Mouse (Mus musculus) heart, embryonic 12.5 days (tissue): Measurements from ENCODE around the gene Pcdh15. TPM values are rescaled to one million over a fixed set of nuclear protein-coding genes. Genes with fewer than 3 reads are reported as not detected.

Experiments
- ATAC-seq: fragments of 200-750 bp; cut with Nextera tagmentation; 2 replicates; pipeline ENCODE4 v1.8.0; 2017; ENCODE audit warnings: moderate TSS enrichment, moderate library complexity; ENCODE audit not compliant: insufficient number of reproducible peaks, low FRiP score
- H3K27ac ChIP-seq: fragments of 300-500 bp; sonication (generic); 2 replicates; pipeline ENCODE4 v1.5.1; 2016; ENCODE audit warnings: mild to moderate bottlenecking, moderate library complexity; ENCODE audit not compliant: poor library complexity, severe bottlenecking
- H3K27me3 ChIP-seq: fragments of 300-500 bp; sonication (generic); replicated peaks from 2 replicates; pipeline ENCODE4 v1.6.1; 2016; ENCODE audit warnings: mild to moderate bottlenecking, moderate library complexity
- H3K36me3 ChIP-seq: fragments of 300-500 bp; sonication (generic); 2 replicates; pipeline ENCODE4 v1.6.1; 2016; ENCODE audit warnings: mild to moderate bottlenecking, moderate library complexity
- H3K4me1 ChIP-seq: fragments of 300-500 bp; sonication (generic); replicated peaks from 2 replicates; pipeline ENCODE4 v1.6.1; 2016; ENCODE audit warnings: mild to moderate bottlenecking
- H3K4me2 ChIP-seq: fragments of 300-500 bp; sonication (generic); 2 replicates; pipeline ENCODE4 v1.6.1; 2016; ENCODE audit warnings: mild to moderate bottlenecking, moderate library complexity
- H3K4me3 ChIP-seq: fragments of 300-500 bp; sonication (generic); 2 replicates; pipeline ENCODE4 v1.5.1; 2016; ENCODE audit warnings: mild to moderate bottlenecking
- H3K9ac ChIP-seq: fragments of 300-500 bp; sonication (generic); 2 replicates; pipeline ENCODE4 v1.6.1; 2016; ENCODE audit warnings: mild to moderate bottlenecking, moderate library complexity
- H3K9me3 ChIP-seq: fragments of 300-500 bp; sonication (generic); replicated peaks from 2 replicates; pipeline ENCODE4 v1.6.1; 2016; ENCODE audit warnings: mild to moderate bottlenecking, moderate library complexity
- WGBS: fragments of 180-500 bp; shearing (Covaris S2); methylation state at CpG from one replicate; pipeline ENCODE4 v1.1.7; 2016; 5-methylcytosine and 5-hydroxymethylcytosine counted together
- polyA plus RNA-seq: library from polyadenylated mRNA; unstranded; fragments of >200 nt; fragmentation: Nextera tagmentation; extraction: Ambion mirVana; gene quantifications from 2 replicates; pipeline ENCODE4 v1.2.1, GENCODE M21; 2016

Pcdh15 gene
- polyA plus RNA-seq, 1 experiment from 2014 or later = 0.47 TPM

GRCm38 (mm10) chr10:74579924-74580323, 1480.8 kb downstream of the Pcdh15 start:
- WGBS = 79% methylated on average over 2 of the region's 2 CpGs
- Histone ChIP-seq H3K36me3 (no peaks in the 10 kb centered on the region), H3K4me1 (no peaks in the 10 kb centered on the region), H3K9me3 (no peaks in the 10 kb centered on the region), H3K27ac (no peak overlapping the region), H3K9ac (no peak overlapping the region), H3K27me3 (no peaks in the 10 kb centered on the region), H3K4me3 (no peak overlapping the region), H3K4me2 (no peak overlapping the region)
- no peak for ATAC-seq

- Histone ChIP-seq H3K36me3 (no peaks in the 10 kb centered on the region), H3K4me2 (no peak overlapping the region), H3K9me3 (no peaks in the 10 kb centered on the region), H3K4me1 (no peaks in the 10 kb centered on the region), H3K27me3 (no peaks in the 10 kb centered on the region), H3K9ac (no peak overlapping the region), H3K4me3 (no peak overlapping the region), H3K27ac (no peak overlapping the region)
- WGBS = 60% methylated on average over 3 of the region's 3 CpGs
- no peak for ATAC-seq
Measured at GRCm38 (mm10) chr10:74591799-74592198, 1492.7 kb downstream of the Pcdh15 start.

GRCm38 (mm10) chr10:74607683-74608082, 1508.5 kb downstream of the Pcdh15 start:
- 81% methylated on average over 2 of the region's 2 CpGs for WGBS
- Histone ChIP-seq H3K9ac (no peak overlapping the region), H3K36me3 (no peaks in the 10 kb centered on the region), H3K4me3 (no peak overlapping the region), H3K27ac (no peak overlapping the region), H3K9me3 (no peaks in the 10 kb centered on the region), H3K27me3 (no peaks in the 10 kb centered on the region), H3K4me2 (no peak overlapping the region), H3K4me1 (no peaks in the 10 kb centered on the region)
- no peak for ATAC-seq

- H3K9me3 ChIP-seq = peaks cover 5% of the 10 kb centered on the region; the same call in 1 of the 2 replicates
- H3K36me3 ChIP-seq = no peaks in the 10 kb centered on the region
- no peak overlapping the region for H3K4me3 ChIP-seq
- WGBS = 60% methylated on average over 2 of the region's 2 CpGs
- H3K4me1 ChIP-seq = no peaks in the 10 kb centered on the region
- no peak overlapping the region for H3K9ac ChIP-seq
- ATAC-seq = no peak
- H3K4me2 ChIP-seq = no peak overlapping the region
- no peak overlapping the region for H3K27ac ChIP-seq
- H3K27me3 ChIP-seq = no peaks in the 10 kb centered on the region
Measured at GRCm38 (mm10) chr10:74621837-74622236, 1522.7 kb downstream of the Pcdh15 start.

- no peak overlapping the region for H3K4me2 ChIP-seq
- no peaks in the 10 kb centered on the region for H3K27me3 ChIP-seq
- H3K9me3 ChIP-seq = no peaks in the 10 kb centered on the region
- H3K4me3 ChIP-seq = no peak overlapping the region
- 77% methylated on average over 4 of the region's 4 CpGs for WGBS
- H3K27ac ChIP-seq = no peak overlapping the region
- ATAC-seq = no peak
- H3K36me3 ChIP-seq = no peaks in the 10 kb centered on the region
- H3K9ac ChIP-seq = no peak overlapping the region
- no peaks in the 10 kb centered on the region for H3K4me1 ChIP-seq
Measured at GRCm38 (mm10) chr10:74625715-74626114, 1526.6 kb downstream of the Pcdh15 start.

- Histone ChIP-seq H3K36me3 (no peaks in the 10 kb centered on the region), H3K4me2 (no peak overlapping the region), H3K9ac (no peak overlapping the region), H3K27me3 (no peaks in the 10 kb centered on the region), H3K4me1 (no peaks in the 10 kb centered on the region), H3K9me3 (no peaks in the 10 kb centered on the region), H3K27ac (no peak overlapping the region), H3K4me3 (no peak overlapping the region)
- no peak for ATAC-seq
- 66% methylated on average over 10 of the region's 10 CpGs for WGBS
Measured at GRCm38 (mm10) chr10:74626596-74626995, 1527.5 kb downstream of the Pcdh15 start.

GRCm38 (mm10) chr10:74631314-74631713, 1532.2 kb downstream of the Pcdh15 start:
- no peaks in the 10 kb centered on the region for H3K27me3 ChIP-seq
- no peak for ATAC-seq
- 76% methylated on average over 9 of the region's 9 CpGs for WGBS
- H3K9me3 ChIP-seq = no peaks in the 10 kb centered on the region
- no peak overlapping the region for H3K27ac ChIP-seq
- no peaks in the 10 kb centered on the region for H3K4me1 ChIP-seq
- H3K9ac ChIP-seq = no peak overlapping the region
- H3K36me3 ChIP-seq = no peaks in the 10 kb centered on the region
- no peak overlapping the region for H3K4me2 ChIP-seq
- H3K4me3 ChIP-seq = no peak overlapping the region

- no peak overlapping the region for H3K4me3 ChIP-seq
- 54% methylated on average over 4 of the region's 4 CpGs for WGBS
- ATAC-seq = no peak
- no peaks in the 10 kb centered on the region for H3K9me3 ChIP-seq
- H3K4me1 ChIP-seq = no peaks in the 10 kb centered on the region
- no peak overlapping the region for H3K4me2 ChIP-seq
- H3K36me3 ChIP-seq = no peaks in the 10 kb centered on the region
- no peaks in the 10 kb centered on the region for H3K27me3 ChIP-seq
- H3K9ac ChIP-seq = no peak overlapping the region
- no peak overlapping the region for H3K27ac ChIP-seq
Measured at GRCm38 (mm10) chr10:74637040-74637439, 1537.9 kb downstream of the Pcdh15 start.

GRCm38 (mm10) chr10:74642125-74642524, 1543.0 kb downstream of the Pcdh15 start:
- WGBS = 49% methylated on average over 6 of the region's 6 CpGs

GRCm38 (mm10) chr10:74663171-74663570, 1564.0 kb downstream of the Pcdh15 start:
- Histone ChIP-seq H3K27me3 (no peaks in the 10 kb centered on the region), H3K9ac (no peak overlapping the region), H3K4me3 (no peak overlapping the region), H3K4me1 (no peaks in the 10 kb centered on the region), H3K9me3 (no peaks in the 10 kb centered on the region), H3K27ac (no peak overlapping the region), H3K4me2 (no peak overlapping the region), H3K36me3 (no peaks in the 10 kb centered on the region)
- no peak for ATAC-seq
- 63% methylated on average over 1 of the region's 1 CpGs for WGBS

More at GRCm38 (mm10) chr10:74642125-74642524, 1543.0 kb downstream of the Pcdh15 start:
- Histone ChIP-seq H3K4me3 (no peak overlapping the region), H3K36me3 (no peaks in the 10 kb centered on the region), H3K9ac (no peak overlapping the region), H3K9me3 (no peaks in the 10 kb centered on the region), H3K27ac (no peak overlapping the region), H3K4me2 (no peak overlapping the region), H3K27me3 (no peaks in the 10 kb centered on the region), H3K4me1 (no peaks in the 10 kb centered on the region)
- no peak for ATAC-seq

GRCm38 (mm10) chr10:74680016-74680491, 1580.9 kb downstream of the Pcdh15 start:
- Histone ChIP-seq H3K27me3 (no peaks in the 10 kb centered on the region), H3K36me3 (no peaks in the 10 kb centered on the region), H3K27ac (peak overlapping the region; percentile 44), H3K9ac (no peak overlapping the region), H3K9me3 (no peaks in the 10 kb centered on the region), H3K4me1 (peaks cover 12% of the 10 kb centered on the region), H3K4me3 (no peak overlapping the region), H3K4me2 (no peak overlapping the region)
- peak; percentile 66; the same call in 1 of the 2 replicates for ATAC-seq
- 45% methylated on average over 4 of the region's 4 CpGs for WGBS

- Histone ChIP-seq H3K9ac (no peak overlapping the region), H3K4me1 (peaks cover 12% of the 10 kb centered on the region), H3K27ac (peak overlapping the region; percentile 44), H3K27me3 (no peaks in the 10 kb centered on the region), H3K4me2 (no peak overlapping the region), H3K9me3 (no peaks in the 10 kb centered on the region), H3K36me3 (no peaks in the 10 kb centered on the region), H3K4me3 (no peak overlapping the region)
- ATAC-seq = 0 out of 2 replicates have a peak, but pooled peaks have one; percentile 53
- WGBS = 22% methylated on average over 1 of the region's 1 CpGs
Measured at GRCm38 (mm10) chr10:74680559-74680958, 1581.4 kb downstream of the Pcdh15 start.
